Mouse (Mus musculus) lung, postnatal 0 days (tissue): ENCODE measurements around the gene Flt1.

Experiments used
- CTCF ChIP-seq: IDR thresholded peaks from 2 replicates; pipeline ENCODE4 v1.5.1; 2016; ENCODE audit warnings: antibody characterized with exemption, mild to moderate bottlenecking
- EP300 ChIP-seq: IDR thresholded peaks from 2 replicates; pipeline ENCODE4 v1.6.1; 2016; ENCODE audit warnings: antibody characterized with exemption, mild to moderate bottlenecking, control low read depth

GRCm38 (mm10) chr5:147651233-147651632 lies 74.6 kb downstream of the Flt1 start:
- TF ChIP-seq CTCF = no peak
- no peak for TF ChIP-seq EP300
